Mouse (Mus musculus): ENCODE data around the gene Plekhn1.

DNA sequence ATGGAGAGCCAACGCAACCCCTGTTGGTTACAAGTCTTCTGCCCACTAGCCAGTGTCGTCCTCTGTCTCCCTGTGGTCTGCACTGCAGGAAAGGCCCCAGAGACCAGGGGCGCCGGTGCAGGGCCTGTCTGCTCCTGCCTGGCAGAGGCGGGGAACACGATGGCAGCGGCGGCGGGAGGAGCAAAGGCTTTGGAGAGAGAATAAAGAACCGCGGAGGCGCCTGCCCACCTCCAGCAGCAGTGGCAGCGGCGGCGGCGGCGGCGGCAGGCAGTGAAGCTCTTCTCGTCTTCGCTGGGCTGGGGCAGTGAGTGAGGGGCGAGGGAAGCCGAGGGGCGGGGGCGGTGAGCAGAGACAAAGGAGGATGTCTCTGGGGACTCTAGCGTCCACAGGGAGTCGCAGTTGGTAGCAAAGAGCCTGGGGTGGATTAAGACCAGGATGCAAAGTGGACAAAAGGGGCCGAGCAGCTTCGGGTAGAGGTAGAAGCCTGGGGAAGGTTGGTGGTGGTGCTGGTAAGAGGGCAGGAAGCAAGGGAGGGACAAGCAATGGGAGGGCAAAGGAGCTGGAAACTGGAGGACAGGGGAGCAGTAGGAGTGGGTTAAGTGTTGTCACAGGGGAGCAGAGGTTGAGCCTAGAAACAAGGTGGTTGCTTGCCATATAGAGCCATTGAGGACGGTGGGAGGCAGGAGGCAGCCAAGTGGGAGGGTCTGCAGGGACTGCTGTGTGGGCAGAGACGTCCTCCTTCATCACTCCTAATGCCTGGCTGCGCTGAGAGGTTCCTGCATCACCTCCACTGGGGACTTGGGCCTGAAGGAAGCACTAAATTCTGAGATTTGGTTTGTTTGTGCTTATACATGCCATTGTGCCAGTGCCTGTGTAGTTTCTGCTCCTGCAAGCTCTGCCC, 48.5 kb downstream of the Plekhn1 start:
- TF ChIP-seq POLR2A (IDR thresholded peaks at IDR 0.05; ENCODE audit: insufficient read depth, low read depth, low read length) (peak; percentile 59; the same call in 1 of the 2 replicates), CTCF (IDR thresholded peaks at IDR 0.05; ENCODE audit: insufficient read depth, low read depth, low read length) (no peak)

All from olfactory bulb, adult 2 months (tissue).